Mouse (Mus musculus) mesoderm, embryonic 11.5 days (tissue): ENCODE results near the gene Cnn2.

ENCODE experiments used
- DNase-seq: peaks from one replicate; pipeline ENCODE4 v3.0.0-alpha.2; 2012; ENCODE audit warnings: low read depth, low spot score

Cnn2 gene

GRCm38 (mm10) chr10:79989870-79990269 lies 1.5 kb downstream of the Cnn2 start:
- DNase-seq: peak; percentile 66

GRCm38 (mm10) chr10:79991099-79991498 lies 2.7 kb downstream of the Cnn2 start:
- DNase-seq: no peak

GRCm38 (mm10) chr10:79991548-79991947 lies 3.2 kb downstream of the Cnn2 start:
- DNase-seq: no peak

- no peak for DNase-seq
These were observed 6.2 kb downstream of the Cnn2 start for GRCm38 (mm10) chr10:79994397-79995115.

GRCm38 (mm10) chr10:79995636-79996035 lies 7.3 kb downstream of the Cnn2 start:
- no peak for DNase-seq

- peak; percentile 97 for DNase-seq
These were observed 8.1 kb downstream of the Cnn2 start, which contains the start of gene Abca7 for GRCm38 (mm10) chr10:79996272-79997033. Gene Abca7 (plus strand): TSS chr10:79996494.

- DNase-seq: peak; percentile 95
These were observed 8.8 kb downstream of the Cnn2 start for GRCm38 (mm10) chr10:79997034-79997760.

- no peak for DNase-seq
These were observed 9.4 kb downstream of the Cnn2 start for GRCm38 (mm10) chr10:79997819-79998218.

- DNase-seq: no peak
These were observed 13.6 kb downstream of the Cnn2 start for GRCm38 (mm10) chr10:80001945-80002344.

- no peak for DNase-seq
These were observed 14.4 kb downstream of the Cnn2 start for GRCm38 (mm10) chr10:80002829-80003228.

GRCm38 (mm10) chr10:80003374-80004232 lies 15.2 kb downstream of the Cnn2 start:
- DNase-seq: no peak

GRCm38 (mm10) chr10:80004233-80004705 lies 15.9 kb downstream of the Cnn2 start:
- DNase-seq: no peak

GRCm38 (mm10) chr10:80011740-80012139 lies 23.4 kb downstream of the Cnn2 start:
- no peak for DNase-seq

GRCm38 (mm10) chr10:80013609-80014008 lies 25.2 kb downstream of the Cnn2 start:
- DNase-seq: no peak

- no peak for DNase-seq
These were observed 26.3 kb downstream of the Cnn2 start for GRCm38 (mm10) chr10:80014484-80015290.

GRCm38 (mm10) chr10:80015583-80015982 lies 27.2 kb downstream of the Cnn2 start:
- no peak for DNase-seq

- no peak for DNase-seq
These were observed 28.1 kb downstream of the Cnn2 start, which contains the start of gene Arhgap45 for GRCm38 (mm10) chr10:80016511-80016910. Gene Arhgap45 (plus strand): TSS chr10:80016653.

- DNase-seq: no peak
These were observed 28.5 kb downstream of the Cnn2 start for GRCm38 (mm10) chr10:80016931-80017330.

GRCm38 (mm10) chr10:80017361-80017760 lies 29.0 kb downstream of the Cnn2 start:
- DNase-seq: no peak

- no peak for DNase-seq
These were observed 29.4 kb downstream of the Cnn2 start for GRCm38 (mm10) chr10:80017771-80018170.
